19 mouse cellular contexts compared by ENCODE assay signal in genomic region chr2:30342061-30342460, GRCm38 (mm10). TPM values are rescaled to one million over a fixed set of nuclear protein-coding genes. Genes with fewer than 3 reads are reported as not detected.
DNase-seq lines count a peak whose midpoint lies in the region; ATAC-seq lines count a peak whose summit lies in the region.
"Had no signal": no experiment of that assay in that cellular context is flagged by ENCODE, and none has a peak within 500 bp of the region (broad histone marks: within the 10 kb centered on the region; RNA-seq: fewer than 3 reads in every experiment).

No protein-coding gene starts in this region.

- no peak overlapping the region for H3K4me3 ChIP-seq in heart, embryonic 11.5 days (ENCODE audit: low read depth, low read length)
- H3K4me3 ChIP-seq: forebrain, embryonic 10.5 days; forebrain, embryonic 13.5 days; heart, adult 2 months; heart, embryonic 10.5 days; hindbrain, embryonic 12.5 days; hindbrain, embryonic 15.5 days had no signal

- no peaks in the 10 kb centered on the region for H3K9me3 ChIP-seq in heart, embryonic 11.5 days (replicated peaks; ENCODE audit: control insufficient read depth, low read length)
- H3K9me3 ChIP-seq: forebrain, embryonic 10.5 days; forebrain, embryonic 13.5 days; heart, embryonic 10.5 days; hindbrain, embryonic 12.5 days; hindbrain, embryonic 15.5 days had no signal

- no peak overlapping the region for H3K9ac ChIP-seq in heart, embryonic 11.5 days (ENCODE audit: low read depth, low read length)
- H3K9ac ChIP-seq: forebrain, embryonic 13.5 days; hindbrain, embryonic 12.5 days; hindbrain, embryonic 15.5 days had no signal

- H3K4me1 ChIP-seq in heart, embryonic 11.5 days (ENCODE audit: control insufficient read depth, insufficient read depth, low read length): no peaks in the 10 kb centered on the region
- H3K4me1 ChIP-seq: forebrain, embryonic 10.5 days; forebrain, embryonic 13.5 days; hindbrain, embryonic 12.5 days; hindbrain, embryonic 15.5 days had no signal

- no peak for ATAC-seq in heart, embryonic 11.5 days (replicated peaks; ENCODE audit: insufficient number of reproducible peaks, low FRiP score, low TSS enrichment)
- ATAC-seq: activated CD4-positive, CD25-positive, alpha-beta regulatory T cell, adult 4 months; forebrain, embryonic 13.5 days; forebrain, embryonic 16.5 days; intestine, postnatal 0 days had no signal

- H3K27ac ChIP-seq in heart, embryonic 11.5 days (ENCODE audit: low read depth, low read length): no peak overlapping the region
- H3K27ac ChIP-seq: forebrain, embryonic 10.5 days; forebrain, embryonic 13.5 days; heart, adult 2 months; heart, embryonic 10.5 days; hindbrain, embryonic 12.5 days; hindbrain, embryonic 15.5 days had no signal

- WGBS in heart, embryonic 11.5 days (ENCODE audit: insufficient replicate concordance): 93% methylated on average over 3 of the region's 3 CpGs

- peak; percentile 22 to 69 for DNase-seq in adrenal gland, adult (ENCODE audit: inconsistent age in 2 of 2, low spot score in 1 of 2)
- no peak for DNase-seq in adrenal gland, postnatal 25 days
- peak; percentile 50 for DNase-seq in cerebellum, adult 9-10 months
- no peak for DNase-seq in cerebellum, postnatal 36 days
- DNase-seq in heart, adult 11 months: peak; percentile 89
- DNase-seq: adrenal gland, postnatal 10 days; cerebellum, adult 11 months; gastrocnemius, postnatal 25 days; heart, adult 2 months; kidney, adult 2 months had no signal

- H3K27me3 ChIP-seq in heart, embryonic 11.5 days (ENCODE audit: control insufficient read depth, insufficient read depth, low read length): no peaks in the 10 kb centered on the region
- H3K27me3 ChIP-seq: forebrain, embryonic 13.5 days; hindbrain, embryonic 12.5 days; hindbrain, embryonic 15.5 days had no signal

- peaks cover 54% of the 10 kb centered on the region for H3K36me3 ChIP-seq in heart, embryonic 11.5 days (ENCODE audit: control insufficient read depth, insufficient read depth, low read length)

- no peak overlapping the region for H3K4me2 ChIP-seq in heart, embryonic 11.5 days
- H3K4me2 ChIP-seq: forebrain, embryonic 13.5 days; hindbrain, embryonic 12.5 days; hindbrain, embryonic 15.5 days had no signal

RNA-seq across cellular contexts. Expression of gene Sh3glb2, which starts 17.1 kb away (rescaled TPM):
- 90.0 and 111 TPM in 2 replicates for total RNA-seq in adrenal gland, postnatal 25 days (2021)
- 78.8 and 80.2 TPM in 2 replicates for polyA plus RNA-seq in heart, embryonic 11.5 days (2014; fragmentation: Nextera tagmentation; extraction: Ambion mirVana)

RNA-seq across cellular contexts. Expression of gene Miga2, which starts 22.0 kb away (rescaled TPM):
- 65.4 and 83.5 TPM in 2 replicates for total RNA-seq in adrenal gland, postnatal 25 days (2021)
- polyA plus RNA-seq in heart, embryonic 11.5 days (2014; fragmentation: Nextera tagmentation; extraction: Ambion mirVana): 22.2 and 22.9 TPM in 2 replicates

RNA-seq across cellular contexts. Expression of gene Dolpp1, which starts 50.0 kb away (rescaled TPM):
- 22.3 and 28.5 TPM in 2 replicates for total RNA-seq in adrenal gland, postnatal 25 days (2021)
- 19.5 and 21.3 TPM in 2 replicates for polyA plus RNA-seq in heart, embryonic 11.5 days (2014; fragmentation: Nextera tagmentation; extraction: Ambion mirVana)

RNA-seq across cellular contexts. Expression of gene Nup188, which starts 55.9 kb away (rescaled TPM):
- 38.0 and 38.9 TPM in 2 replicates for total RNA-seq in adrenal gland, postnatal 25 days (2021)
- 34.2 and 37.4 TPM in 2 replicates for polyA plus RNA-seq in heart, embryonic 11.5 days (2014; fragmentation: Nextera tagmentation; extraction: Ambion mirVana)

RNA-seq across cellular contexts. Expression of gene Dolk, which starts 55.9 kb away (rescaled TPM):
- total RNA-seq in adrenal gland, postnatal 25 days (2021): 39.7 and 47.3 TPM in 2 replicates
- 26.6 and 27.7 TPM in 2 replicates for polyA plus RNA-seq in heart, embryonic 11.5 days (2014; fragmentation: Nextera tagmentation; extraction: Ambion mirVana)

Comparison
In these comparisons a context has a peak if more than half of its experiments do, and no peak if none do; other contexts are left out.
1. DNase-seq: peak in adrenal gland, adult (2 of 2), cerebellum, adult 9-10 months (single experiment) and heart, adult 11 months (single experiment); none in adrenal gland, postnatal 25 days (single experiment) and cerebellum, postnatal 36 days (0 of 2).